Mouse (Mus musculus): ENCODE measurements at regions not wholly inside any gene's neighbourhood (a gene's known extent, or its start where the extent isn't known, plus 50 kb on each side); places are given as distances from the start of the nearest gene placed in this dataset.
"Not testable (repeated sequence)": the region's sequence is repeated elsewhere in the genome, so short reads cannot be mapped to it uniquely, and the experiment has no call there.

DNA sequence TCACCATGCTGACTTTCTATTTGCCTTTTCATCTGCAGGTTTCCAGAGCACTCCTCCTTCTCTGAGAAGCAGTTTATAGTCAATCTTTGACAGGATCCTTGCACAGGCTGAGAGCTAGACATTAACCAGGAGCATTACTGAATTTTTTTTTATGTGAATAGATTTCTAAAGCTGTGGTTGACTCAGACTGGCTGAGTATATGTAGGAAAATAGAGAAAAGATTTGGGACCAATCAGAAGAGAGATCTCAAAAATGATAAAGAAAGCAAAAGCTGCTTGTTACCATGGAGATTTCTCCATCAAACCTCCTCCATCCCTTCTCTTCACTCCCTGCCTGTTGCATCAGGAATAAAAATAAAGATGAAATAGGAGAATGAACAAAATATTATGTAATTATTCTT lies 731.2 kb upstream of the Ndn start:
- DNase-seq (ENCODE audit: low read depth, low spot score): no peak

GRCm38 (mm10) chr7:61644893-61645545 lies 701.4 kb upstream of the Ndn start:
- DNase-seq (ENCODE audit: low read depth, low spot score): no peak

- no peak for DNase-seq (ENCODE audit: low read depth, low spot score)
Measured at GRCm38 (mm10) chr7:61658086-61658485, 688.3 kb upstream of the Ndn start.

- DNase-seq (ENCODE audit: low read depth, low spot score): no peak
Measured at GRCm38 (mm10) chr7:61683080-61683479, 663.3 kb upstream of the Ndn start.

- DNase-seq (ENCODE audit: low read depth, low spot score): no peak
Measured at GRCm38 (mm10) chr7:61685052-61685655, 661.2 kb upstream of the Ndn start.

DNA sequence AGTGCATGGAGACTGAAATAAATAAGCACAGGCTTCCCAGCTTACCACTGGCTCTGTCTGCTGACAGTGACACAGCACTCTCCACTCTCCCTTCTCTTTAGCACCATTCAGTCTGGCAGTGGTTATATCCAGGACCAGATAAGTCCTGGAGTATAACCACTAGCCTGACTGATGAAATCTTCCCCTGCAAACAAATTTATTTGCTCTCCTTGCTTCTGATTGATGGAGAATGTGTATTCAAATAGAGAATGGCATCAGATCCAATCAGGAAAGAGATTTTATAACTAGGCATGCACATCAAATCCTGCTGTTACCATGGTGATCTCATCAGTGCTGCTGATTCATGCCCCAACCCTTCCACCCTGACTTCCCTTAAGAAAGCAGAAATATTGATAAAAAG lies 620.2 kb upstream of the Ndn start:
- DNase-seq (ENCODE audit: low read depth, low spot score): no peak

DNA sequence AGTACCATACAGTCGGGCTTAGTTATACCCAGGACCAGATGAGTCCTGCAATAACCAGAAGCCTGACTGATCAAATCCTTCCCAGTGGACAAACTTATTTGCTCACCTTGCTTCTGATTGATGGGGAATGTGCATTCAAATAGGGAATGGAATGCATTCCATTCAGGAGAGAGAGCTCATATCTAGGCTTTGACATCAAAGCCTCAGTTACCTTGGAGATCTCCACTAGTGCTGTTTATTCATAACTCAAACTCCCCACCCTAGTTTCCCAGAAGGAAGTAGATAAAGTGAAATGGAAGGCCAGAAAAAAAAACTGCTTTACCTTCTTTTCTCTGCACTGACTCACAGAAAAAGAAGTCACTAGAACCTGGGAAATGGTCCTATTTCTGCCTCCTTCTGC lies 608.9 kb upstream of the Ndn start:
- DNase-seq (ENCODE audit: low read depth, low spot score): no peak

DNA sequence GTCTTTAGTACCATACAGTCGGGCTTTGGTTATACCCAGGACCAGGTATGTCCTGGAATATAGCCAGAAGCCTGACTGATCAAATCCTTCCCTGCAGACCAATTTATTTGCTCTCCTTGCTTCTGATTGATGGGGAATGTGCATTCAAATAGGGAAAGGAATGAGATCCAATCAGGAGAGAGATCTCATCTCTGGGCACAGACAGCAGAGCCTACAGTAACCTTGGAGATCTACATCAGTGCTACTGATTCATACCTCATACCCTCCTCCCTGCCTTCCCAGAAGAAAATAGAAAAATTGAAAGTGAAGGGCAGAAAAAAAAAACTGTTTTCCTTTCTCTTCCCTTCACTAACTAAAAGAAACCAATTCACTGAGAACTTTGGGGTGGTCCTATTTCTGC lies 607.0 kb upstream of the Ndn start:
- not testable (repeated sequence) for DNase-seq (ENCODE audit: low read depth, low spot score)

GRCm38 (mm10) chr7:61769826-61770225 lies 576.5 kb upstream of the Ndn start:
- DNase-seq (ENCODE audit: low read depth, low spot score): no peak

DNA sequence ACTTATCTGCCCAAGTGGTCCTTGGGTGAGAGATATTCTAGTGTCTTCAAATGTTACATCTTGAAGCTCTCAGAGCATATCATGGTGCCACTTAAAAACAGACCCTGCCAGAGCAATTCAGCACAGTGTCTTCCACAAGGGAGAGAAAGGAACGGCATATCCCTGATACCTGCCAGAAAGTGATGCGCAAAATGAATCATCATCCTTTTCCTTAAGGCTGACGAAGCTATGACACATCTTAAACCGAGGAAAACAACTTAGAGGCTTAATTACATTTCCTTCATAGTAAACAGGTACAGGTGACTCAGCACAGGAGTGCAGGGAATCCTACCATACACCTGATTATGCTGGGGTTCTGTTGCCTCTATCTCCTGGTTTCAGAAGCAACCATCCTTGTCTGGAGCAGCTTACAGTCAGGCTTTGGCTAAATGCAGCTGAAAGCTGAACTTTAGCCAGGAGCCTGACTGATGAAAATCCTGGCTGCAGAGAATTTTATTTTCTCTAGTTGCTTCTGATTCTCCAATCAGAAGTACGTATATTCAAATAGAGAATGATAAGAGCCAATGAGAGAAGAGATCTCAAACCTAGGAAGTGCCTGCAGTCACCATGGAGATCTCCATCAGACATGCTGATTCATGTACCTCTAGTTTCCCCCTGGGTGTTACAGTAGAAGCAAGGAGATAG lies 556.1 kb upstream of the Ndn start:
- DNase-seq (ENCODE audit: low read depth, low spot score): peak; percentile 5

- no peak for DNase-seq (ENCODE audit: low read depth, low spot score)
Measured at GRCm38 (mm10) chr7:61836827-61837226, 509.5 kb upstream of the Ndn start.

DNA sequence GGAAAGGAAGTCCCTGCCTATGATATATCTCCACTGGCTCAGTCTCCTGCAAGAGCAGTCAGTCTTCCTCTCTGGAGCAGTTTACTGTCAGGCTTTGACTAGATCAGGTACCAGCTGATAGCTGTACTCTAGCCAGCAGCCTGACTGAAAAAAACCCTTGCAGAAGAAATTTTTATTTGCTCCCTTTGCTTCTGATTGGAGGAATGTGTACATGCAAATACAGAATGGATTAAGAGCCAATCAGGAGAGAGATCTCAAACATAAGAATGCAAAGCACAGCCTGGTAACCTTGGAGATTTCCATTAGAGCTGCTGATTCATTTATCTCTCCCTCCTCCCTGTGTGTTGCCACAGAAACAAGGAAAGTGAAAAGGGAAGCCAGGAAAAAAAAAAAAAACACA lies 509.1 kb upstream of the Ndn start:
- DNase-seq (ENCODE audit: low read depth, low spot score): no peak

- DNase-seq (ENCODE audit: low read depth, low spot score): no peak
Measured at GRCm38 (mm10) chr7:61851949-61852348, 494.4 kb upstream of the Ndn start.

GRCm38 (mm10) chr7:61864517-61864916 lies 481.9 kb upstream of the Ndn start:
- DNase-seq (ENCODE audit: low read depth, low spot score): no peak

DNA sequence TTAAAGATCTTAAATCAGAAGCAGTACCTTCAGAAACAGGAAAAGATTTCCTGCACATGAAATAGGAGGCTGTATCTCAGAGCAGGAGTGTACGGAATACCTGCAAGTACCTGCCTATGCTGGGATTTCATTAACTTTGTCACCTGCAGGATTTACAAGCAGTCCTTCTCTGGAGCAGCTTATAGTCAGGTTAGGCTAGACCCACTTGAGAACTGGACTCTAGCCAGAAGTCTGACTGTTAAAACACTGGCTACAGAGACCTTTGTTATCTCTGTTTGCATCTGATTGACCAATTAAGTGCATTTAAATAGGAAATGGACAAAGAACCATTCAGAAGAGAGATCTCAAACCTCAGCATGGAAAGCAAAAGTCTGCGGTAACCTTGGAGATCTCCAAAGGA lies 480.0 kb upstream of the Ndn start:
- DNase-seq (ENCODE audit: low read depth, low spot score): no peak

GRCm38 (mm10) chr7:61876220-61876619 lies 470.1 kb upstream of the Ndn start:
- no peak for DNase-seq (ENCODE audit: low read depth, low spot score)

DNA sequence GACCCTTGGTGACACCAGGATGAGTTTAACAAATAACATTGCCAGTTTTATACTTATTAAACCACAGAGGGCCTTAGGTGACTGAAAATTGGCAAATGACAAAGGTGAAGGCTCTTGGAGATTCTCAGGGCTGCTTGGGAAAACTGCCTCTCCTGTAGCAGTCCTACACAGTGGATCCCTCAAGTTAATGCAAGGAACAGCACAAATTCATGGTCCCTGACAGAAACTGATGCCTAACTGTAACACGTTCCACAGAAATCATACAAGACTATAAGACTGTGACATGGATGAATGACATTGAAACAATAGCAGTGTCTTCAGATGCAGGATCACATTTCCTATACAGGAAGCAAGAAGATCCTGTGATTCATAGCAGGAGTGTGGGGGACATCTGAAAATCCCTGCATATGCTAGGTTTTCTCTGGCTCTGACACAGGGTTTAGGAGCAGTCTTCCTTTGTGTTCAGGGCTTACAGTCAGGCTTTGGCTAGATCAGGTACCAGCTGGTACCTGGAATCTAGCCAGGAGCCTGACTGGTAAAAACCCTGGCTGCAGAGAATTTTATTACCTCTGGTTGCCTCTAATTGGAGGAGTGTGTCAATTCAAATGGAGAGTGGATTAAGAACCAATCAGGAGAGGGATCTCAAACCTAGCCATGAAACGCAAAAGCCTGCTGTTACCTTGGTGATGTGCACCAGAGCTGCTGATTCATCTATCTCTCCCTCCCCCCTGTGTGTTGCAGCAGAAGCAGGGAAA lies 468.9 kb upstream of the Ndn start:
- peak; percentile 5 for DNase-seq (ENCODE audit: low read depth, low spot score)

DNA sequence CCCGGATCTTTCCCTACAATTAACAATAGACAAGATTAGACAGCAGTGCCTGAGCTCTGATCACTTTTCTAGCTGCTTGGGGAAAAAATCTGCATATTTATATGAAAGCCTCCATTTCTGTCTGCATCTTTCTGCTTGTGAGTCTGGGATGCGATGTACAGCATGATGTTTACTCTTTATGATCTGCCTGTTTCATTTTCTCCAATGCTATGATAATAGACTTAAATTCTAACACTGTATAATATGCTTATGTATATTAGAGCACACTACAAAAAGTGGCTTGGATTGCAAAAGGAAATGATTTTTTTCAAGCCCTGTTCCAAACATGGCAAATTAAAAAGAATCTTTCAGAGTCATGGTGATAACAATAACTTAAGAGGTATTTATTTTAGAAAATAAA lies 468.3 kb upstream of the Ndn start:
- DNase-seq (ENCODE audit: low read depth, low spot score): no peak

- DNase-seq (ENCODE audit: low read depth, low spot score): no peak
Measured at GRCm38 (mm10) chr7:61878585-61878984, 467.8 kb upstream of the Ndn start.

Data from ES-CJ7 (cell line).